Mouse (Mus musculus) midbrain, embryonic 10.5 days (tissue): ENCODE measurements at regions not wholly inside any gene's neighbourhood (a gene's known extent, or its start where the extent isn't known, plus 50 kb on each side); places are given as distances from the start of the nearest gene placed in this dataset.

Source experiments
- DNase-seq: peaks from one replicate; pipeline ENCODE4 v3.0.0-alpha.2; 2017; ENCODE audit warnings: low spot score
- H3K27ac ChIP-seq: fragments of 300-500 bp; sonication (generic); replicated peaks from 2 replicates; pipeline ENCODE4 v1.5.1; 2016; ENCODE audit warnings: mild to moderate bottlenecking
- H3K27me3 ChIP-seq: fragments of 300-500 bp; sonication (generic); 2 replicates; pipeline ENCODE4 v1.6.1; 2016; ENCODE audit warnings: low read depth, mild to moderate bottlenecking; ENCODE audit not compliant: poor library complexity, severe bottlenecking
- H3K36me3 ChIP-seq: fragments of 300-500 bp; sonication (generic); 2 replicates; pipeline ENCODE4 v1.6.1; 2016; ENCODE audit warnings: mild to moderate bottlenecking, moderate library complexity
- H3K4me1 ChIP-seq: fragments of 300-500 bp; sonication (generic); 2 replicates; pipeline ENCODE4 v1.6.1; 2016
- H3K4me3 ChIP-seq: fragments of 300-500 bp; sonication (generic); 2 replicates; pipeline ENCODE4 v1.5.1; 2016; ENCODE audit warnings: mild to moderate bottlenecking, moderate library complexity
- H3K9me3 ChIP-seq: fragments of 300-500 bp; sonication (generic); replicated peaks from 2 replicates; pipeline ENCODE4 v1.6.1; 2016; ENCODE audit warnings: mild to moderate bottlenecking
- WGBS: fragments of 180-500 bp; shearing (Covaris S2); methylation state at CpG from one replicate; pipeline ENCODE4 v1.1.7; 2016; 5-methylcytosine and 5-hydroxymethylcytosine counted together

DNA sequence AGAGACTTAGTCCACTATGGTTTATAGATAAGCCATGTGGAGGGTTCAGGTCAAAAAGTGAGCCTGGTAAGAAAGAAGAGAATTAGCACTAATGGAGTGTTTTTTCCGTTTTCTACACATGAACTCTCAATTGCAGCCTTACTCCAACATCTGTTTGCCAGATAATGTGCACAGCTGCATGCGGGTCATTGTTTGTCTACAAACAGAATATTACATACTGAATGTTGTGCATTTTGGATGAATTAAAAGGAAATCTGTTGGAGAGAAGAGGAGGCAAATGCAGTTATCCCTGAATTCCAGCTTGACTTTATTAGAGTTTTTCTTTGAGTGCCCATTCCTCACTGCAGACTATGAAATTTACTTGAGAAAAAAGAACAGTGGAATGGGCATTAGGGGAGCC lies 269.1 kb upstream of the Dph6 start:
- Histone ChIP-seq H3K36me3 (no peaks in the 10 kb centered on the region), H3K4me1 (no peaks in the 10 kb centered on the region), H3K4me3 (no peak overlapping the region), H3K27me3 (no peaks in the 10 kb centered on the region), H3K27ac (no peak overlapping the region), H3K9me3 (no peaks in the 10 kb centered on the region)
- DNase-seq, result no peak
- WGBS, result 80% methylated on average over 2 of the region's 2 CpGs

DNA sequence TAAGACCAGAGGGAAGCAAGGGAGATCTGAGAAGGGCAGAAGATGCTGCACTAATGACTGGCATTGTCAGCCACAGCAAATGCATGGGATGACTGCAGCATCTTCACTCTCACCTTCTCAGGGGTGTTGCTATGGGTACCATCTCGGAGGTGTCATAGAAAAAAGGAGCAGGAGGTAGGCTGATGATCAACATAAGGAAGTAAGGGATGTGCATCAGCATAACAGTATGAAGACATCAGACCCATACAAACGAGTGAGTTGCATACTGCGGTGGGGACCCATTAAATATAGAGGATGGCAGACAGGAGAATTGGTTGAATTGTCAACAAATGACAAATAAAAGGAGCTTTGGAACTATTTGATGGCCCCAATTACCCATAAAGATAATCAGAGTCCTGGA lies 280.7 kb upstream of the Dph6 start:
- Histone ChIP-seq H3K36me3 (no peaks in the 10 kb centered on the region), H3K27ac (no peak overlapping the region), H3K9me3 (no peaks in the 10 kb centered on the region), H3K4me3 (no peak overlapping the region), H3K4me1 (no peaks in the 10 kb centered on the region), H3K27me3 (no peaks in the 10 kb centered on the region)
- DNase-seq, result no peak
- 82% methylated on average over 3 of the region's 3 CpGs for WGBS

DNA sequence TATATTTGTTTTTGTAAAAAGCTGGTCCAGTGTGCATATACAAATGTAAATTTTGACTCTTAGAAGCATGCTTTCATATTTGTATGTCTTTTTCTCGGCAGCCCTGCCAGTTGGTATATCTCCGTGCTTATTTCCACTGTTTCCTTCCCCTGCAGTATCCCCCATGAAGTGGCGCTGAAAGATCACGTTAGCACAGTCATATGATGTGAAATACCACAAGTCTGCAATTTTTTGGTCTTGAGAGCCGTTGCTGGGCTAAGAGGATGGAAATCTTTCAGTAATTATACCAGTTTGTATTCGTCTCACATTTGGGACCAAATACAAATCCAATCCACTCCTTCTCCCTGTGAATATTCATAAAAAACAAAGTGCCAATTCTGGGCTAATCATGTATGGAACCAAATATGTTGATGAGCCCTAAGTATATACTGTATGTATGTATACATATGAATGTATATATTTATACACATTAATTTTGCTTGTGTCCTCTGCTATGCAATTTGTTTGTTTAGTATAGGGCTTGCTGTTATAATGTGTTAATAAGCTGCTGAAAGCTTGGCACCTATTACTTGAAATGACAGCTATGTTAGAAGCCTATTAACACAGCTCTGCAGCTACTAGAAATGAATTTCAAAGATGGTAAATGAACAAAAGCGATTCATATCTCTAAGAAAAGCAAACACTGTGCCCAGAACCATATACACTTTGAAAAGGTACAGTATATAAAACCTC lies 283.8 kb upstream of the Dph6 start:
- Histone ChIP-seq H3K27ac (no peak overlapping the region), H3K9me3 (no peaks in the 10 kb centered on the region), H3K4me3 (no peak overlapping the region), H3K4me1 (no peaks in the 10 kb centered on the region), H3K36me3 (no peaks in the 10 kb centered on the region), H3K27me3 (no peaks in the 10 kb centered on the region)
- 83% methylated on average over 7 of the region's 7 CpGs for WGBS
- DNase-seq, result no peak

DNA sequence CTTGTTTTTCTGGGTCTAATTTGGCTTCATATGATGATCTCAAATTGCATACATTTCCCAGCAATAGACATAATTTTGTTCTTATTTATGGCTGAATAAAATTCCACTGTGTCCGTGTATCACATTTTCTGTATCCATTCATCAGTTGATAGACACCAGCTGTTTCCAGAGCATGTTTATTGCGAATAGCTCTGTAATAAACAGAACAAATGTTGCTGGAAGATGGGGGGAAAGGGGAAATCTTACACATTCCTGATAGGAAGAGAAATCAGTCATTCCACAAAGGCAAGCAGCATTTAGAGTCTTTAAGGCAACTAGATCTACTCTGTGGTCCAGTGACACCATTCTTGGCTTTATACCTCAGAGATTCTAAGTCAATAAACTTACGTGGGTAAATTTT lies 311.3 kb upstream of the Dph6 start:
- DNase-seq, result no peak
- no peak overlapping the region for H3K4me3 ChIP-seq
- no peaks in the 10 kb centered on the region for H3K9me3 ChIP-seq
- 89% methylated on average over 3 of the region's 3 CpGs for WGBS
- H3K27ac ChIP-seq, result no peak overlapping the region
- no peaks in the 10 kb centered on the region for H3K27me3 ChIP-seq
- no peaks in the 10 kb centered on the region for H3K4me1 ChIP-seq
- H3K36me3 ChIP-seq, result no peaks in the 10 kb centered on the region

DNA sequence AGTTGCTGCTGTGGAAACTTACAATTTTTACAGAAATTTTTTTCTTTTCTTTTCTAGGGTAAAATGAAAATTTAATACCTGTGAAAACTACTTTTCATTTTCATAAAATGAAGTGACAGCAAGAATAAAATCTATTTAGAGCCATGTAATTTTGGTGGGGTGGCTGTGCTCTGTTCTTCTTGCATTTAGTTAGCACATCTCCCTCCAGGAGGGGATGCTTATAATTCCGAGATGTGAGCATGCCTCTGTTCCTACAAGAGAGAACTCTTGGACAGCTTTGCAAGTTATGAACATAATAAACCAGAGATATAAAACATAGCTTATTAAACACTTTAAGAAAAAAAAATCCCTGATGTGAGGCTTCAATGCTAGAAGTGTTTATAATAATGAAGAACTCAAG lies 313.9 kb upstream of the Dph6 start:
- DNase-seq, result no peak
- WGBS, result 77% methylated on average over 1 of the region's 1 CpGs
- H3K36me3 ChIP-seq, result no peaks in the 10 kb centered on the region
- H3K4me1 ChIP-seq, result no peaks in the 10 kb centered on the region
- H3K9me3 ChIP-seq, result no peaks in the 10 kb centered on the region
- H3K4me3 ChIP-seq, result no peak overlapping the region
- no peaks in the 10 kb centered on the region for H3K27me3 ChIP-seq
- no peak overlapping the region for H3K27ac ChIP-seq

DNA sequence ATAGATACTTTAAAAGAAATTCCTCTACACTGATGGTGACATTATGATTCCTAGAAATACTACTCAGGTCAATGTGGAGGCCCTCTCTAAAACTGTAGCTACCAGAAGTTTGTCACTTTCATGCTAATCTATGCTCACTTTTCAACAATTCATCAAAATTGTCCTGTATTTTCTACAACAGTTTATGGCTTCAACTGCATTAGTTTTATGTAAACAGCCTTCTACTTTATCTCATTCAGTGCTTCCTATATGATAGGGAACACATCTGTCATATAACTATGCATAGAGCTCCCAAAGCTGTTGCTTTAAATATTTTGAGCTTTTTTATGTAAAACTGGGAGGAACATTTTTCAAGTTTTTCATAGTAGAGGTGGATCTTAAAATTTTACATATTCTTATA lies 338.7 kb upstream of the Dph6 start:
- no peaks in the 10 kb centered on the region for H3K4me1 ChIP-seq
- no peak overlapping the region for H3K4me3 ChIP-seq
- no peaks in the 10 kb centered on the region for H3K36me3 ChIP-seq
- no peak overlapping the region for H3K27ac ChIP-seq
- no peaks in the 10 kb centered on the region for H3K9me3 ChIP-seq
- no peak for DNase-seq
- no peaks in the 10 kb centered on the region for H3K27me3 ChIP-seq

DNA sequence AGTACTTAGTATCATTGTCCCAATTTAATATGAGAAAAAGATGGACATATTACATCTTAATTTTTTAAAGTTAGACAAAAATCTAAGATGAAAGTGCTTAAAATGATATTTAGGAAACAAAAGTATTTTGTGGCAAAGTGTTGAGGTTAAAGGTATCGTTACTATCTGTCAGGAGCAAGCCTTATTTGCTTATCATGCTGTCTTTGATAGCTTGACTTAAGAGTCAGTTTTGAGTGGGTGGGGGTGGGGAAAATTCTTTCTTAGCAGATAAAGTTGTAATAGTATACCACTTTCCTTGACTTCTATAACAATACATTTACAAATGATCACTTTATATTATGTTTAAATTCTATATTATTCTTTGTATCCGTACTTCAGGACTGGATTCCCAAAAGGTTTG lies 339.1 kb upstream of the Dph6 start:
- Histone ChIP-seq H3K9me3 (no peaks in the 10 kb centered on the region), H3K27ac (no peak overlapping the region), H3K4me1 (no peaks in the 10 kb centered on the region), H3K4me3 (no peak overlapping the region), H3K36me3 (no peaks in the 10 kb centered on the region), H3K27me3 (no peaks in the 10 kb centered on the region)
- DNase-seq, result no peak
- 91% methylated on average over 2 of the region's 2 CpGs for WGBS

DNA sequence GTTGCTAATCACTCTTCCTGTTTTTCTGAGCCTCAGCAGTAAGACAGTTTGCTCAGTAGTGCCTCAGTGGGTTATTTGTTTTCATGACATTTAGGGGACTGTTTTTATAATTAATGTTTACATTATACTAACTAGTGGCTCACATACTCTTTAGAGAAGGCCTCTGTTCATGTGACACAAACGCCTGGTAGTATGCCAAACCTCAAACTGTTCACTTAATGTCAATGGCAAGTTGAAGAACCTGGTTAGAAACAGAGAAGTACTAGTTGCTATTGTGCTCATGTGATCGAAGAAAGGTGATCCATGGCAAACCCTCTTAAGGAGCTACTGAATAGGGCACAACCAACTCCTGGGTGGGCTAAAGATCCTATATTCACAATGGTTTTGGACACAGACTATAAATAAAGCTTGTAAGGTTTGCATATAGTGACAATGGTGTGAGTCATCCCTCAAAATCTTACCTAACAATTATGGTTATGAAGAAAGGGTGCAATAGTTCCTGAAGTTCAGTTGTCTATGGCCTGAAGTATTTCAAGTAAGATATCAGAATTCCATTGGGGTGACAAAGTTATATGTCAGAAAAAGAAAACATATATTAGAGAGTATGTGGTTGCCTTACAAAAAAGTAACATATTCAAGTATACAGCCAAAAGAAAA lies 340.1 kb upstream of the Dph6 start:
- DNase-seq, result no peak
- no peaks in the 10 kb centered on the region for H3K36me3 ChIP-seq
- H3K27ac ChIP-seq, result no peak overlapping the region
- WGBS, result 74% methylated on average over 2 of the region's 2 CpGs
- no peaks in the 10 kb centered on the region for H3K9me3 ChIP-seq
- no peaks in the 10 kb centered on the region for H3K4me1 ChIP-seq
- H3K4me3 ChIP-seq, result no peak overlapping the region
- H3K27me3 ChIP-seq, result no peaks in the 10 kb centered on the region

DNA sequence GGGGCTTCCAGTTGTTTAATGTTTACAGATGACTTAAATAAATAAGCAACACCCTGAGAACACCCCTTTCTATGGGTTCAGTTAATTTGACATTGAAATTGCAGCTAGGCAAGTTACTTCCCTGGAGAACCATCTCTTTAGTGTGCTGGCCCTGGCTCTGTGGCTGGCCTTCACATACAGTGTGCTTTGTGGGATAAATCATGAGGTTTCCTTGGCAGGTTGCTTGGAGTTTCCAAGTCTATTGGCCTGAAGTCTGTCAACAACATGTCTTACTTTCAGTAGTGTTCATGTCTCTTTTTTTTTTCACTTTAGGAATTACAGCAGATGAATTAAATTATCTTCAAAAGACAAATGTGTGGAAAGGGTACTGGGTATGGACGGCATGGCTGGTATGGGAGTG lies 359.2 kb upstream of the Dph6 start:
- Histone ChIP-seq H3K27me3 (no peaks in the 10 kb centered on the region), H3K9me3 (no peaks in the 10 kb centered on the region), H3K27ac (no peak overlapping the region), H3K4me1 (no peaks in the 10 kb centered on the region), H3K4me3 (no peak overlapping the region), H3K36me3 (no peaks in the 10 kb centered on the region)
- no peak for DNase-seq
- WGBS, result 93% methylated on average over 1 of the region's 1 CpGs

DNA sequence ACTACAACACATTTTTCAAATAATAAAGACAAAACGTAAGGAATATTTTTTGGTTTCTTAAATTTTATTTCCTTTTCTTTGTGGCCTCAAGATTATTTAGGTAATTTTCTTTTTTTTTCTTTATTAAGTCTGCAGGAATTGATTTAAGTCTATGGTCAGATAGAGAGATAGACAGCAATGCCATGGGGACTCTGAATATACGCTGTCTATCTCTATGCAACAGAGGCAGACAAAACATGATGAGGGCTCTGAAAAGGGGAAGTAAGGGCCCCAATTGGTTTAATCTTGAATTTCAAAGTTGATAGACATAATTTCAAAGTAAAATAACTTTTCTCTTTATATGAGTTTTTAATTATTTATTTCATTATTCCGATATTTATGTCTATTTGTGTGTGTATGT lies 372.0 kb upstream of the Dph6 start:
- no peak for DNase-seq
- Histone ChIP-seq H3K36me3 (no peaks in the 10 kb centered on the region), H3K4me3 (no peak overlapping the region), H3K9me3 (no peaks in the 10 kb centered on the region), H3K27ac (no peak overlapping the region), H3K27me3 (no peaks in the 10 kb centered on the region), H3K4me1 (peaks cover 6% of the 10 kb centered on the region; the same call in 1 of the 2 replicates)
- 93% methylated on average over 3 of the region's 3 CpGs for WGBS

DNA sequence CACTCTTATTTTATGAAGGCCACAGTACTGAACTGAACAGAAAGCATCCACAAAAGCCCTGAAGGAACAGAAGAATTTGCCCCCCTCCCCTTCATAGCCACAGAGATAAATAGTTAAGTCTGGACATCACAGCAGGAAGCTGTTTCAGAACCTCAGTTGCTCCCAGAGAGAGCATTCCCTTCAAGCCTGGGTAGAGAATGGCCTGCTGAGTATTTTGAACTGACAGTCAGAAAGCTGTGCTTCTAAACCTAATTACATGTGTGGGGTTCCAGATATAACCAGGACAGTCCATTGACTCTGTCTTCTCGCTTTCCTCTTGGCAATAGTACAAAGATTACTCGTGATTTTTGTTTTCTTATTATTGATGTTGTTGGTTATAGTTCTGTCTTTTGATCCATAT lies 376.4 kb upstream of the Dph6 start:
- no peak overlapping the region for H3K27ac ChIP-seq
- no peak overlapping the region for H3K4me3 ChIP-seq
- H3K27me3 ChIP-seq, result no peaks in the 10 kb centered on the region
- no peak for DNase-seq
- 60% methylated on average over 2 of the region's 2 CpGs for WGBS
- H3K9me3 ChIP-seq, result no peaks in the 10 kb centered on the region
- peaks cover 6% of the 10 kb centered on the region; the same call in 1 of the 2 replicates for H3K4me1 ChIP-seq
- no peaks in the 10 kb centered on the region for H3K36me3 ChIP-seq

DNA sequence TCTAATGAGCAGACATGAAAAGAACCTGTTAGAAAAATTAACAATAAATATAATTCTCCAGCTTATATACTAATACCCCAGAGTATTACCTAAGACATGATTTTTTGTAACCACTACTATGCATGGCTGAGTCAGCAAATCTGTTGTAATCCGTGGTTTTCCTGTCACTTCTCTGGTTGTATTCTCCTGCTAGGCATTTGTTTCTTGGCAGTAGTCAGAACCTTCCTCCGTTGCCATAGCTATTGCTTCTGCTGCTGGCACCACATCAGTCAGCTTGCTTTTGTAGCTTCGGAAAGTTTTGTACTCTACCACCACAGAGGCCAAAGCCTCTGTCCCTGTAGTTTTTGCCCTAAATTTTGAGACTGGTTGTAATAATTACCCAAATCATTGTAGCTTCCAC lies 381.4 kb upstream of the Dph6 start:
- Histone ChIP-seq H3K27ac (no peak overlapping the region), H3K36me3 (no peaks in the 10 kb centered on the region), H3K9me3 (no peaks in the 10 kb centered on the region), H3K27me3 (no peaks in the 10 kb centered on the region), H3K4me3 (no peak overlapping the region), H3K4me1 (peaks cover under 1% of the 10 kb centered on the region; the same call in 1 of the 2 replicates)
- 85% methylated on average over 3 of the region's 3 CpGs for WGBS
- no peak for DNase-seq

DNA sequence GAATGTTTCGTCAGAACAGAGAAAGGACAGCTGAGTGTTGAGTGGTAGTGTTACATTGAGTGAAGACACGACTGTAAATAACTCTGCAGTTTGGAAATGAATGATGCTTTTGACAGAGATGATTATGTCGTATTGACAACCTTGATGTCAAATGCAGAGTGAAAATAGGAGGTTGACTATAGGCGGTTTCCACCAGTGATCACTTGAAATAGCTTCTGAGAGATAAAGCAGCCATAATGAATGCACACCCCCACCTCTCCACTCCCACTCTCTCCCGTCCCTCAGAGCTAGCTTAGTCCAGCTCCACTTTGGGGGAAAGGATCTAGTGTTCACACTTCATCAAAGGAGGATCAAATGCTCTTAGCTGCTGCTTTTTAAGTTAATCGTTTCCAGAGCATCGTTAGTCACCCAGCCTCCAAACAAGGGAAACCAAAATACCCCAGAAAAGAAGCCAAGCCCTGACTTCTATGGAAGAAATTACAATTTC lies 387.6 kb upstream of the Dph6 start:
- 64% methylated on average over 7 of the region's 7 CpGs for WGBS
- Histone ChIP-seq H3K4me1 (no peaks in the 10 kb centered on the region), H3K9me3 (no peaks in the 10 kb centered on the region), H3K27ac (no peak overlapping the region), H3K27me3 (no peaks in the 10 kb centered on the region), H3K4me3 (no peak overlapping the region), H3K36me3 (no peaks in the 10 kb centered on the region)
- DNase-seq, result no peak
